Mouse (Mus musculus) myocyte (in vitro differentiated cells): ENCODE data around the gene Gng7. TPM values are rescaled to one million over a fixed set of nuclear protein-coding genes. Genes with fewer than 3 reads are reported as not detected.

Experiments used
- H3K27me3 ChIP-seq: one replicate; pipeline ENCODE4 v1.6.1; 2011; ENCODE audit not compliant: control insufficient read depth, insufficient read depth, insufficient read length
- H3K36me3 ChIP-seq: one replicate; pipeline ENCODE4 v1.6.1; 2011; ENCODE audit not compliant: control insufficient read depth, insufficient read depth
- H3K4me2 ChIP-seq: one replicate; pipeline ENCODE4 v1.6.1; 2011; ENCODE audit warnings: low read depth, control low read depth
- H3K4me3 ChIP-seq: one replicate; pipeline ENCODE4 v1.5.1; 2011; ENCODE audit warnings: mild to moderate bottlenecking, control low read depth, moderate library complexity
- H3K79me2 ChIP-seq: one replicate; pipeline ENCODE4 v1.6.1; 2011; ENCODE audit not compliant: control insufficient read depth, insufficient read depth
- H3ac ChIP-seq: one replicate; pipeline ENCODE4 v1.6.1; 2011; ENCODE audit not compliant: control insufficient read depth, insufficient read length
- CEBPB ChIP-seq: IDR thresholded peaks from 2 replicates; pipeline ENCODE4 v1.6.1; 2011; ENCODE audit warnings: mild to moderate bottlenecking, moderate library complexity; ENCODE audit not compliant: poor library complexity, insufficient read depth, severe bottlenecking
- E2F4 ChIP-seq: IDR thresholded peaks from one replicate; pipeline ENCODE4 v1.6.1; 2011; ENCODE audit warnings: mild to moderate bottlenecking, control low read depth, moderate library complexity; ENCODE audit not compliant: insufficient read depth
- MAX ChIP-seq: IDR thresholded peaks from one replicate; pipeline ENCODE4 v1.6.1; 2011; ENCODE audit warnings: low read depth, mild to moderate bottlenecking, control low read depth
- MYOD1 ChIP-seq, 3 experiments: IDR thresholded peaks; one replicate each; pipeline ENCODE4 v1.6.1; 2011; ENCODE audit warnings: control low read depth in 2 of 3, low read depth in 2 of 3, mild to moderate bottlenecking in 2 of 3, moderate library complexity in 1 of 3; ENCODE audit not compliant: insufficient read length in 2 of 3, control insufficient read depth in 1 of 3
- MYOG ChIP-seq, 3 experiments: IDR thresholded peaks; one replicate each; pipeline ENCODE4 v1.6.1; 2011; ENCODE audit warnings: control low read depth in 2 of 3, low read depth in 2 of 3, mild to moderate bottlenecking in 2 of 3; ENCODE audit not compliant: insufficient read length in 2 of 3, control insufficient read depth in 1 of 3, insufficient read depth in 1 of 3
- POLR2A ChIP-seq: IDR thresholded peaks from one replicate; pipeline ENCODE4 v1.6.1; 2011; ENCODE audit warnings: low read depth, mild to moderate bottlenecking, control low read depth, moderate library complexity; ENCODE audit not compliant: insufficient read length
- POLR2AphosphoS2 ChIP-seq: IDR thresholded peaks from one replicate; pipeline ENCODE4 v1.6.1; 2011; ENCODE audit warnings: low read depth, control low read depth; ENCODE audit not compliant: insufficient read length
- REST ChIP-seq: IDR thresholded peaks from one replicate; pipeline ENCODE4 v1.6.1; 2011; ENCODE audit warnings: mild to moderate bottlenecking, control low read depth, moderate library complexity; ENCODE audit not compliant: insufficient read depth, insufficient read length
- SRF ChIP-seq: IDR thresholded peaks from one replicate; pipeline ENCODE4 v1.6.1; 2011; ENCODE audit warnings: low read depth; ENCODE audit not compliant: control insufficient read depth, insufficient read length
- TCF12 ChIP-seq: IDR thresholded peaks from one replicate; pipeline ENCODE4 v1.6.1; 2011; ENCODE audit warnings: mild to moderate bottlenecking, control low read depth; ENCODE audit not compliant: poor library complexity, insufficient read depth, severe bottlenecking
- TCF3 ChIP-seq: IDR thresholded peaks from one replicate; pipeline ENCODE4 v1.6.1; 2011; ENCODE audit warnings: low read depth, control low read depth; ENCODE audit not compliant: insufficient read length
- USF1 ChIP-seq: IDR thresholded peaks from one replicate; pipeline ENCODE4 v1.6.1; 2011; ENCODE audit warnings: low read depth, mild to moderate bottlenecking, control low read depth, moderate library complexity
- polyA plus RNA-seq: library from polyadenylated mRNA; unstranded; fragments of >200 nt; fragmentation: generic; extraction: Trizol; gene quantifications from one replicate; pipeline ENCODE4 v1.2.1, GENCODE M21; 2012; ENCODE audit warnings: missing spikeins

Gene Gng7
- polyA plus RNA-seq, 1 experiment = 0.47 TPM

DNA sequence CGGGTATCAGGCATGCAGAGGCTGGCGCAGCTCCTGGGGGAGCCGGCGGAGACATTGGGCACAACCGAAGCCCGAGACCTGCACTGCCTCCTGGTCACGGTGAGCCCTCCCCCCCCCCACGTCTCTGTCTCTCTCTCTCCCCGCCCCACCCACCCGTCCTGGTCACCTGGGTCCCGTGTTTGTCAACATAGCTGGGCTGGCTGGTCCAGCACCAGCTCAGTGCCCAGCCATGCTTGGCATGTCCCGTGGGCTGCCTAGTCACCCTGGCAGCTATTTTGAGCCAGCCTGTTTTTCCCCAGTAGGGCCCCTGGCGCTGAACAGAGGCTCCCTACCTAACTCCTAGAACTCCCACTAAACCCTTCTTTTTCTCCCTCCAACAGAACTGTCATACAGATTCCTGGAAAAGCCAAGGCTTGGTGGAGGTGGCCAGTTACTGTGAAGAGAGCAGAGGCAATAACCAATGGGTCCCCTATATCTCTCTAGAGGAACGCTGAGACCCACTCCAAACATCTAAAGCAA is 83.5 kb downstream of the Gng7 start:
- Histone ChIP-seq H3K79me2 (peaks cover 12% of the 10 kb centered on the region), H3K4me2 (peak overlapping the region; percentile 96), H3K4me3 (peak overlapping the region; percentile 97), H3ac (peak overlapping the region; percentile 42), H3K36me3 (no peaks in the 10 kb centered on the region), H3K27me3 (no peaks in the 10 kb centered on the region)
- peak; percentile 30 for TF ChIP-seq POLR2A
- TF ChIP-seq E2F4 = no peak
- no peak for TF ChIP-seq USF1
- TF ChIP-seq MYOG (IDR thresholded peaks at IDR 0.05; ENCODE audit: control insufficient read depth in 1 of 3, insufficient read depth in 1 of 3, insufficient read length in 2 of 3, low read depth in 2 of 3) = peak in 1 of 3 experiments; percentile 55
- peak; percentile 47 for TF ChIP-seq POLR2AphosphoS2

- H3K4me3 ChIP-seq = peak overlapping the region; percentile 97
- H3K4me2 ChIP-seq = peak overlapping the region; percentile 90
- TF ChIP-seq TCF3 (peak; percentile 80), MYOD1 (IDR thresholded peaks at IDR 0.05; ENCODE audit: control insufficient read depth in 1 of 3, insufficient read length in 2 of 3, low read depth in 2 of 3) (peak in 2 of 3 experiments; percentile 86 to 97), REST (no peak), POLR2A (peak; percentile 17), SRF (peak; percentile 76), TCF12 (no peak), MYOG (IDR thresholded peaks at IDR 0.05; ENCODE audit: control insufficient read depth in 1 of 3, insufficient read depth in 1 of 3, insufficient read length in 2 of 3, low read depth in 2 of 3) (peak in 2 of 3 experiments; percentile 90 to 96), E2F4 (no peak), CEBPB (no peak), POLR2AphosphoS2 (no peak), MAX (no peak), USF1 (no peak)
- H3ac ChIP-seq = peak overlapping the region; percentile 42
- no peaks in the 10 kb centered on the region for H3K36me3 ChIP-seq
- H3K79me2 ChIP-seq = peaks cover 12% of the 10 kb centered on the region
- no peaks in the 10 kb centered on the region for H3K27me3 ChIP-seq
Observed at GRCm38 (mm10) chr10:80930361-80931152, 84.2 kb downstream of the Gng7 start.

- Histone ChIP-seq H3K79me2 (peaks cover 12% of the 10 kb centered on the region), H3ac (peak within 1 kb of the TSS; percentile 42), H3K4me2 (peak within 1 kb of the TSS; percentile 97), H3K36me3 (no peaks in the 10 kb centered on the region), H3K4me3 (peak within 1 kb of the TSS; percentile 97), H3K27me3 (no peaks in the 10 kb centered on the region)
- TF ChIP-seq USF1 (peak; percentile 32), POLR2A (peak; percentile 92), MYOG (IDR thresholded peaks at IDR 0.05; ENCODE audit: control insufficient read depth in 1 of 3, insufficient read depth in 1 of 3, insufficient read length in 2 of 3, low read depth in 2 of 3) (peak in 1 of 3 experiments; percentile 41), TCF3 (peak; percentile 1), POLR2AphosphoS2 (peak; percentile 94), REST (peak; percentile 10), MAX (no peak), E2F4 (peak; percentile 43), TCF12 (no peak), MYOD1 (IDR thresholded peaks at IDR 0.05; ENCODE audit: control insufficient read depth in 1 of 3, insufficient read length in 2 of 3, low read depth in 2 of 3) (no peak), SRF (no peak), CEBPB (peak; percentile 73; the same call in 1 of the 2 replicates)
Observed at GRCm38 (mm10) chr10:80929299-80930226, 85.2 kb downstream of the Gng7 start, which contains the start of gene Gadd45b. TSS of gene Gadd45b (plus strand) at chr10:80930073.

DNA sequence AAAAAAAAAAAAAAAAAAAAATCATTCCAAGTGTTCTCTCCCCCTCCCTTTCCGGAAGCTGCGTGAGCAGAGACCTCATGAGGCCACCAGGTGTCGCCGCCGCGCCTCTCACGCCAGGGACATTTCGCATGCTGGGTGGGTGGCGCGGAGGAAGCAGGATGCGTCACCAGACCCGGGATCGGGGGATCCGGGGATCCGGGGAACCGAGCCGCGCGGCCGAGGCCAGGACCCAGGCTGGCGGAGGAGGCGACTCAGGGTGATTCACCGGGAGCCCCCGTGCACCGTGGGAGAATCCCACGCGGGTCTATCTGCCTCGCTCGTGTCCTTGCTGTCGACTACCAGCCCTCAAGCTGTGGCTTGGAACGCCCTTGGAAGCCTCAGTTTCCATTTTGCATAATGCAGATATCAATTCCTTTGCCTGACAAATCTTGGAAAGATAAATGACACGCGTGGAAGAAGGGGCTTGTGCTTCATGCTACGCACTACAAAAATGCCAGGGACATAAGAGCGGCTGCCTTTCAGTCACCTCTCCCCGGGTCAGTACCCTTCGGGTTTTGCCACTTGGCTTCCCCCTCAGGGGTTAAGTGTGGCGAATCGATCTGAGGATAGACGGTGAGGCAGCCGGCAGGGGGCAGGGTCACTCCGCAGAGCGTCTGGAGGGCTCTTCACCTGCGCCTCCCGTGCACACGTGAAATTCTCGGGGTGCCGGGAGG is 86.0 kb downstream of the Gng7 start:
- TF ChIP-seq POLR2A (peak; percentile 31), TCF12 (no peak), MYOD1 (IDR thresholded peaks at IDR 0.05; ENCODE audit: control insufficient read depth in 1 of 3, insufficient read length in 2 of 3, low read depth in 2 of 3) (peak in 2 of 3 experiments; percentile 6 to 51), TCF3 (no peak), CEBPB (no peak), MYOG (IDR thresholded peaks at IDR 0.05; ENCODE audit: control insufficient read depth in 1 of 3, insufficient read depth in 1 of 3, insufficient read length in 2 of 3, low read depth in 2 of 3) (peak in 1 of 3 experiments; percentile 47)
- H3K79me2 ChIP-seq = peaks cover 12% of the 10 kb centered on the region

More for the DNA sequence above, 86.0 kb downstream of the Gng7 start:
- H3K4me2 ChIP-seq = peak overlapping the region; percentile 97
- peak overlapping the region; percentile 97 for H3K4me3 ChIP-seq
- no peaks in the 10 kb centered on the region for H3K27me3 ChIP-seq
- H3ac ChIP-seq = peak overlapping the region; percentile 42
- H3K36me3 ChIP-seq = no peaks in the 10 kb centered on the region
